Mouse (Mus musculus) layer of hippocampus, adult 9-11 months (tissue): ENCODE results near the gene Blcap.

ENCODE experiments used
- DNase-seq: peaks from one replicate; pipeline ENCODE4 v3.0.0; 2022

Gene Blcap

DNA sequence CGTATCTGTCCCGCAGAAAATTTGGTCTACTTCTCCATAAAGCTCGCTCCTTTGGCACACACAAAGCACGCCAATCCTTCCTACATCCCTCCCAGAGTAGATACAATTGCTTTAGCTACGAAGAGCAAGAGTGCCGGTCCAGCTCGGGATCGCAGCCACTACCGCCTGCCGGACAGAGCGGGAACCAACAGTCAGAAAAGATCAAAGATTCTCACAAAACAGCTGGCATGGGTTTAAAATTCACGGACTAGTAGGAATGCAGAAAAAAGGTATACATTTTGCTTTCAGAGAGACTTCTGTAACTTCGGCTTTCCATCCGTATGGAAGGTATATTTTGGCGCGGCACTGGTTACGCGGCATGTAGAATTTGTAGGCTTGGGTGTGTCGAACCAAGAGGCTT lies 11.6 kb downstream of the Blcap start:
- no peak for DNase-seq

DNA sequence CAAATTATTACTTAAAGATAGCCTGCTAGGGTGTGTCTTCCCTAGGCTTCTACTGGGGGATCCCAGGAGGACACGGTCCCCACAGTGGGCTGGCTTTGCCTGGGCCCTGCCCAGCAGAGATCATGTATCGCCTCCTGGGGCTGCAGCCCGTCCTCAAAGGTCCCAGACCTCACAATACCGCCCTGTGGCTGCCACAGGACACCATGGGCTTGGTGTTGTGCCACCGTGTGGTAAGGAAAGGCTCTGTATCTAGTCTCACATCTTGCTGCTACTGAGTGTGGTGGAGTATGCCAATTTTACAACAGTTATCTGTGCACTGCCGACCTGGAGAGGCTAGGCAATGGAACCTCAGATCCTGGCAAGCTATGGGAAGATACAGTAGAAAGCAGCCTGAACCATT lies 12.6 kb downstream of the Blcap start:
- DNase-seq, result no peak

DNA sequence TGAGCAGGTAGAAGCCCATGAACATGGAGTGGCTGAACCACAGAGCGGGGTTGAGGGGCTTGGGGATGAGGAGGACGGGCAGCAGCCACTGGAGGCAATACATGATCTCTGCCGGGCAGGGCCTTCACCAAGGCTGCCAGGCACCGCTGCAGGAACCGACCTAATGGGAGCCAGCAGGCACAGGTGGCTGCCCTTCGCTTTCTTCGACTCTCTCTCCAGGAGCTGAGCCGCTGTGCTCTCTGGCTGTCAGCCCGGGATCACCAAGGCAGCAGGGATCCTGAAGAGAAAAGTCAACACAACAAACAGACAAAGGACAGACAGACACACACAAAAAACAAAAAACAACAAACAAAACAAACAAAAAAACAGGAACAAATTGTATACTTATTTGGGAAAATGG lies 13.0 kb downstream of the Blcap start:
- DNase-seq, result no peak

DNA sequence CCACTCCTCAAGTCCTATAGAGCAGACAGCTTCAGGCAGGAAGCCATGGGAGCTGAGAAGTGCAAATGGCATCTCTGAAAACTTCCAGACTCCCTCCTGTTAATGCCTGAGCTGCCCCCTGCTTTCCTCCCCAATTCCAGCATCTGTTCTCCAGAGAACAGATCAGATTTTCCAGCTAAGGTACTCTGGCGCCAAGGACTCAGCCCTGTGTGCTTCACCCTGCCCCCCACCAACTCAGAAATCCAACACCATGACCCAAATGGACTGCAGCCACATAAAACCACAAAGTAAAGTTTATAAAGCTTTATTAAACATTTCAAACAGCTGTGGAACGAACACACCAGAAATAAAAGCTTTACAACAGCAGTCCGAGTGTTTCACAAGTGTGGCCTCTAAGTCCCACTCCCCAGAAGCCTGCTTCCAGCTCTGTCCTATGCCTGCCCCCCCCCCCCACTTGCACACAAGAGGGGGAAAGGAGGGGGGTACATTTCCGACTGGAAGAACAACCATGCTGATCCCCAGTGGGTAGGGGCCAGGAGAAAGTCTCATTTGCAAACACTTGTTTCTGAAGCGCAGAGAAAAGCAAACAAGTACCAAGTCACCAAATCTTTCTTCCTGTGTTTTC lies 14.9 kb downstream of the Blcap start:
- no peak for DNase-seq

DNA sequence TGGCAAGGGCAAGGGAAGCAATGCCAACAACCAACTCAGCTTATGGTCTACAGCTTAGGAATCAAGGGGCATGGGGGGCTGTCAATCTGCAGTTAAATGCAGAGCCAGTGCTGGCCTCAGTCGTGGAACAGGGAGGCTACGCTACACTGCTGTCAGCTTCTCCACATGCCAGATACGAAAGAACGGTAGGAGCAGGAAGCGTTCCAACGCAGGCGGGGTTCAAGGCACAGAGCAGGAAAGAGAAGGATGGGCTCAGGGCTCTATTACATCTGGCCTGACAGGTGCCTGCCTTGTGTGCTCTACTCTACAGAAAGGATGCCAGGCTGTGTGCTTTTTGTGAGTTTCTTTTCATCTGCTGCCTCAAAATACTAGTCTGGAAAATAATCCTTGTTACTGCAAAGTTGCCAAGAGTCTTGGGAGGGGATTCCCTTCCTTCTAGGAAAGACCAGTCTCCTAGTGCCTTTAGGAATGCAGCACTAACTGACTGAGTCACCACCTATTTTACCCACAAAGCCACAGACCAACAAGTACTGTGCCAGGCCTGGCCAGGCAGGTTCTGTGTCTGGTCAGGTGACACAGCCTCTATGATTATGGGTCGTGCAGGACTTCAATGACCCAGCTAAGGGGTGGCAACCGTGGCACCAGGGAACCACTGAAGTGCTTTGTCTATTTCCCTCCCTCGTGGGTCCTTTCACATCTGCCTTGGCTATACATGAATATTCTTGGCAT lies 18.8 kb downstream of the Blcap start:
- DNase-seq, result no peak

DNA sequence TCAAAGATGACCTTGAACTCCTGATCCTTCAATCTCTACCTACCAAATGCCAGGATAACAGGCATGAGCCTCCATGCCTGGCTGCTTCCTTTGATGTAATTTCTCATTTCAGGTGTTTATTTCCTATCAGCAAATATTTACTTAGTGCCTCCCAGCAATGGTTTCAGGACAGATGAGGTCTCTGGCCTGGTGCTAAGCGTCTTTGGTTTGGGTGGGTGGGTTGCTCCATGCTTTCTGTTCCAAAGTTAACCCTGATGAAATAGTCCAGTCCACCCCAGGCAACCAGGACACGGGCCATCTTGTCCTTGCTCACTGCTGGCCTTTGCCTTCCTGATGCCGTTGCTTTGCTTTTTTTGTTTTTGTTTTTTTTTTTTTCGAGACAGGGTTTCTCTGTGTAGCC lies 20.8 kb downstream of the Blcap start:
- DNase-seq, result no peak

DNA sequence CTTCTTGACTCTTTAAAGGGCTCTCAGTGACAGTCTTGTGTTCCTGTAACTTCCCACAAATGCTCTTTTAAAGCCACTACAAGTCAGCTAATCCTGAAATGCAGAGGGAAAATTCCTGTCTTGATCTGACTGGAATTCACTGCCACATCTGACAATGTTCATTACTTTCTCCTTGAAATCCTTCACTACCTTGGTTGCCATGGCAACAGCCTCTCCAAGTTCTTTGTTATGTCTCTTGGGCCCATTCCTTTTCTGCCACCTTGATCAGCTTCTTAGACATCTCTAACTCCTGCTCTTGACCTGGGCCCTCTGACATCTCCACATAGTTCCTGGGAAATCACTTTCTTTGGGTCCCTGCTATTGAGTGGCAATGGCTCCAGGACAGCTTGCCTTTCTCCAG lies 24.4 kb downstream of the Blcap start:
- no peak for DNase-seq

DNA sequence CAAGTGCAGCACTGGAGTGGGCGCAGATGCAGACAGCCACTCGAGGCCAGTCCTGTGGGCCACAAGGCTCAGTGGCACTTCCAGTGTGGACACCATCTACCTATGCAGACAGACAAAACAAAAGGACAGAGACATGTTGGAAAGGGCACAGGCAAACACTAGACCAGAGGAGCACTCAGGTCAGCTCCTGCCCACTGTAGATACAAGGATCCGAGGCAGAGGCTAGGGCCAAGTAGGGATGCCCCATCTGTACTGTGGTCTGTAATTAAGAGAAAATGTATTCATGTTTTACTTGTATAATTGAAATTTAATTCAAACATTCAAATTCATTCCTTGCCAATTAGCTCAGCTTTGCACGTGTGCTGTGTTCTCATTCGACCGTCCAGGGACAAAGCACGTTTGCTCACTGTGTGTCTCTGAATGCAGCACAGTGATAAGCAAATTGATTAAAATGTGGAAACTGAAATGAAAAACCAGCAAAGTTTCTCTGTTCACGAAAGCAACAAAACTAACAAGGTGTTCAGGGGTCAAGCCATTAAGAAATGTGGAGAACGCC lies 26.7 kb downstream of the Blcap start:
- no peak for DNase-seq

DNA sequence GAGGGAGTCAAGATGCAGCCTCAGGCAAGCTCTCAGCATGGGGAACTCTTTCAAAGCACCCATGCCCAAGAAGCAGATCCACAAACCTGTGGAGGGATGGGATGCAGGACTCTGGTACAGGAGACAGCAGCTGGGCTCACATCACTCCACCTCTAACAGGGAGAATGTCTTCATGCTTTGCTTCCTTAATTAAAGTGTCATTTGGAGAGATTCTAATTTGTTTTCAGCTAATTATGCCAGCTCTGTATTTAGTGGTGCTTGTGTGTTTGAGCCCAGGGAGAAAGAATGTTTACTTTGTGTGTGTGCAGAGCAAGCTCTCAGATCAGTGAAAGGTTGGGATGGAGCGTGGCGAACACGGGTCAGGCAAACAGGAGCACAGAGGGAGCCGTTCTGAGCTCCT lies 28.7 kb downstream of the Blcap start:
- no peak for DNase-seq

DNA sequence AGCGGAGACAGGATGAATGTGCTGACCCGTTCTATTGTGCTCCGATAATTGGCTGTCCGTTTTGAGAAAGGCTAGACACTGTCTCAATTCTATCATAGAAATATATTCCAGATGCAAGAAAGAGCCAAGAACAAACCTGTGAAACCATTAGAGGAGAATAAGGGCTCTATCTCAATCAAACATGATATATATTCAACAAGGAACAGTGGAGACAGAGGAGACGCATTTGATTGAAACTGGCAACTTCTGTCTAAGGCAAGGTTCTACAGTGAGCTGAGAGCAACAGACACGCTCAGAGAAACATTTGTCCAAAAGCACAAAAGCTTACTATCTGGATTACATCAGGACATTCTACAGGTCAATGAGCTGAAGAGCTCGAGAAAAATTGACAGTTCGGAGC lies 29.4 kb downstream of the Blcap start:
- DNase-seq, result no peak

DNA sequence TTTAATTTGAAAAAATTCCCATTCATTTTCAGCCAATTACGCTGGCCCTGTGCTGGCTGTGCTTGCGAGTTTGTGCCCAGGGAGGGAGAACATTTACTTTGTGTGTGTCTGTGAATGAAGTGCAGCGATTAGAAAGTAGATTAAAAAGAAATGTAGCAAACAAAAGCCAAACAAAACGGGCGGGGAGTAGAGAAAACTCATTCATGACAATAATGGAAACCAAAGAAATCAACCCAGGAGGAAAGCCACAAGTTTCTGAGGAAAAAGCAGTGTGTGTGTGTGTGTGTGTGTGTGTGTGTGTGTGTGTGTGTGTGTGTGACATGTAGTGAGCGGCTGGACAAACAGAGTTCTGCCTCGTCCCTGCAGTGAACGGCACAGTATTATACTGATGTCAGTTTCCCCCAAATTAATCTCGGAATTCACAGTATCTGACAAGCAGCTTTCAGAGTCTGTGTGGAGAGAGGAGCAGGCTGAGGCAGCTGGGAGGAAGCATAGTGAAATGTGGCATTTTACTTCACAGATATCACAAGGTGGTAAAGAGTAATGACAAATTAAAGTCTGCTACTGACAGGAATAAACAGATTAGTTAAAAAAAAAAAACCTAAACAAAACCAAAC lies 30.0 kb downstream of the Blcap start:
- DNase-seq, result no peak

DNA sequence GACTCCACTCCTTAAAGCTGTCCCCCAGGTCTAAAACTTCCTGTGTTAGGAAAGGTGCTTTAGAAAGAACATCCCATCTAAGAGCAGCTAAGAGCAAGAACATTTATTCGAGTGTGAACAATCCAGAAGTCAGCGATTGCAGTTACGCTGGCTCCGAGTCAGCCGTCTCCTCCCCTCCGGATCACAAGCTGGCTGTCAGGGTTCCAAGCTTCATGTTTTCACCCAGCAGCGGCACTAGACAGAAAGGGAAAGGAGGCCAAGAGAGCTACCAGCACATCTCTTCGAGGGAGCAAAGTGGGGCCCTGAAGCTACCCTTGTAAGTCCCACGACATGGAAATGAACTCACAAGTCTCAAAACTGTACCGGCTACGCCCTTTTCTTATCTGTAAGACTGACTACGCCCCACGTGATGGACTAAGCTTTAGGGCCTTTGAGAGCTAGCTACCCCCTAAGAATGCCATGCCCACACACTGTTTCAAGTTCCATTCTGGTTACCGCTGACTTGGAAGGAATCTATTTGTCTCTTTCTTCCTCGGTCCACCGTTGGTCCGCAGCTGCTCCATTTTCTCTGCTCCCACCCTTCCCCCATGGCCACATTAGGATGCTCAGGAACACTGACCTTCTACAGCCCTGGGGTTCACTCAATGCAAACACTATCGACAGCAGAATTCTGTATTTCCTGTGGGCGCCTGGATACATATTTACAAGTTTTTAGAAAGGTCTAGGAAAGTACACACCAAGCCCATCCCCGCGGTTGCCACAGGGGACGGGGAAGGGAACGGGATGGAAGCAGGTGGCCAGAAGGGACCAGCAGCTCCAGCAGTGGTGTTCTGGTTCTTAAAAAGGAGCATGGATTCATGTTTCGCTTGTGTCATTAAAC lies 30.8 kb downstream of the Blcap start:
- peak; percentile 61 for DNase-seq

DNA sequence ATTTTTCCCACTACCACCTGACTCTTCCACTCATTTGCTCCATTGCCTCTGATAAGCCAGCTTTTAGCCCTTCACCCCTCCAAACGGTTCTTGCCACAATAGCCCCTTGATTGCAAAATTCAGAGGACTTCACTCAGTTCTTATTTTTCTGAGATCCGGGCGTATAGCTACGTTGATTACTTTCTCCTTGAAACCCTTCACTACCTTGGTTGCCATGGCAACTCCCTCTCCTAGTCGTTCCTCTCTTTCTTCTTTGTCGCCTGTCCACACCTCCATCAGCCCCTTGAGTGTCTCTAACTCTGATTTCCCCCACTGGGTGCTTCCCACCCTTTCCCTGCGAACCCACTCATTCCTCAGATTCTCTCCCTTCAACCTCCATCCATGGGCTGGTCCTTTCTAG lies 34.0 kb downstream of the Blcap start:
- DNase-seq, result no peak

DNA sequence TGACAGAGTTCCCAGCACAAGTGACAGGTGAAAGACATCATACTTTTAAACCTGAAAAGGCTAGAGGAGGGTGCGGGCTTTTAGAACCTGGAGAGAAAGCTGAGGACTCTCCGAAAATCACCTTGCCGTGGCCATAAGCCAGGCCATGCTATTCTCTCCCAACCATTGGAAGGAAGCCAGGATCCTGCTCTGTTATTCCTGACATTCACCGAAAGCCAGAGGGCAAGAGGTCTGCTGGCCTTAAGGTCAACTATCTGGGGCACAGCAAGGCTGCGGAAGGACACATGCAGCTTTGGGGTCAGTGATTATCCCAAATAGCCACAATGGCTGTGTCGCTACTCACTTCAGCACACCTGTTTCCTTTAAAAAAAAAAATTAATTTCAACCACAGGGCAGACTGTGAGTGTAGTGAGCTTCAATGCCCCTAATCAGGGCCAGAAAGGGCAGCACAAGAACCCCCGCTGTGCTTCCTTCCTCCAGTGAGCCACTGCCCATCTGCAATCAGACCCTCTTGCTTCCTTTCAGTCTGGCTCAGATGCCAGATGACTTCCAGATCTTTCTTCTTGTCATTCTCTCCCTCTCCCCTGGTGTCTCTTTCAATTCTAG lies 34.5 kb downstream of the Blcap start:
- no peak for DNase-seq

DNA sequence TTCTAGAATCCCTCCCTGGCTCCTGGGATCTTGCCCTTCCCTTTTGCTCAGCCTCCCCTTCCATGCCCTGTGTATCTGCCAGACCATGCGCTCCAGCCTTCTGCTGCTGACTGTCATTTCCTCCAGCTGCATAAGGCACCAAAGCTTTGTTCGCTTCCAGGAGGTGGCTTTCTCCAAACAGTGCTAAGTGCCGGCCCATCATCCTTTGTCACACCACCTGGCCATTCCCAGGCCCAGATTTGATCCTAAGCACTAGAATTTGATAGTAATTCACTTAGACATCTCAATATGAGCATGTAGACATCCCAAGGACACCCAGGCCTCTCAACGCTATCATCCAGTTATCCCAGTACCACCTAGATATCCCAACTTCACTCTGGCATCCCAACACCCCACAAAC lies 36.9 kb downstream of the Blcap start:
- DNase-seq, result no peak

DNA sequence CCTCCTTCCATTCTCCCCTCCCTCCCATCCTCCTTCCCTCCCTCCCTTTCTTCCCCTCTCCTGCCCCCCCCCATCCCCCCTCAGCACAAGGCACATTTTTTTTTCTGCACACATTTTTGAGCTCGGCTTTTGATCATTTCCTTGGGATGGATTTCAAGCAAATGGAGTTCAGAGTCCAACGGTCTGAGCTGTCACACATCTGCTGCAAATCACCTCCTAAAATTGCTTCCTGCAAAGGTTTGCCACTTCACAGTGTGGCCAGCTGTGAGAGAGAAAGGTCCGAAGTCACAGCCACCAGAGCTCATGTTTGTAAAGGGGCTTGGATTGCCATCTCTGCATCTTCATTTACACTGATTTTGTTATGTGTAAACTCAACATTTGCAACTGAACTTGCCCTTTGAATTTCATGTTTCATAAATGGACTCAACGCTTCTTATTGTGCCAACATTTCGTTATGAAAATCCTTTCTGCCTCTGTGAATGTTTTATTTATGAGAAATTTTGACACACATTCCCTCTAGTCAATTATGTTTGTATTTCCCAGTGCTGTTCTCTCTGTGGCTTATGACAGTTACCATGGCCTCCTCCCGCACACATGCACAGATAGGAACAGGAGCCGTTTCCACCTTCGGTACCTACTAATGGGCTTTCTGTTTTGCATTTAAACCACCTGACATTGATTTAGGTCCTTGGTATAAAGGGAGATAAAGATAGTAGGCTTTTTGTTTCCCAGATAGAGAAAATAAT lies 39.2 kb downstream of the Blcap start:
- DNase-seq, result no peak

DNA sequence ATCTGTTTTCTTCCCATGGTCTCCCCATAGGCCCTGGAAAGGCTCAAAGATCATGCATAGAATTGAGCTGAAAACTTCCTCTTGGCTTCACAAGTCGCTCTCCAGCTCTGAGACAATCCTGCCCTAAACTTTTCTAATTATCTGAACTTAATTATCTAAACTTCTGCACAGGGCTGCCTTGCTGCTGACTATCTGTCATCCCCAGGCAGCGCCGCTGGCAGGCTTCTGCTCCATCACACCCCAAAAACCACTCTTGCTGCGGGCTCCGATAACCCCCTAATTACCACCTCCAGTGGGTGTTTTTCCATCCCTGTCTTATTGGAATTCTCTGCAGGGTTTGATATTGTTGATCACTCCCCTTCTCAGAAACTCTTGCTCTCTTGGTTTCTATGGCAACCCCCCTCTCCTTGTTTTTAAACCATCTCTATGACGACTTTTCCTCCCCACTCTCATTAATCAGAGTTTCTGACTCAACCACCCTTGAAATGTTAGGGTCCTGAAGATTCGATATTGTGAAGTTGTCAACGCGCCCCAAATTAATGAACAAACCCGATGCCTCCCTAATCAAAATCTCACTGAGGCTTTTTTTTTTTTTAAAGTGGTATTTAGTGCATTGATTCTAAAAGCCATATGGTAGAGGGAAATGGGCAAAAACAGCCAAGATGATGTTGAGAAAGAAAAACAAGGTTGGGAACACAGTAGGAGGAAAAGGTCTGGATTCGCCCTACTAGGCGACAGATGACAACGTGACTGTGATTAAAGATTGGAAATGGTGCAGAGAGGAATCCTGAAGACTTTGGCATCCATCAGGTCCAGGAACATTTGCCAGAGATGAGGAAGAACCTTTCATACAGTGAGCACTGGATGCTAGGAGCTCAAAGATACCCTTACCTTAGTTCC lies 40.8 kb downstream of the Blcap start:
- DNase-seq, result peak; percentile 36

DNA sequence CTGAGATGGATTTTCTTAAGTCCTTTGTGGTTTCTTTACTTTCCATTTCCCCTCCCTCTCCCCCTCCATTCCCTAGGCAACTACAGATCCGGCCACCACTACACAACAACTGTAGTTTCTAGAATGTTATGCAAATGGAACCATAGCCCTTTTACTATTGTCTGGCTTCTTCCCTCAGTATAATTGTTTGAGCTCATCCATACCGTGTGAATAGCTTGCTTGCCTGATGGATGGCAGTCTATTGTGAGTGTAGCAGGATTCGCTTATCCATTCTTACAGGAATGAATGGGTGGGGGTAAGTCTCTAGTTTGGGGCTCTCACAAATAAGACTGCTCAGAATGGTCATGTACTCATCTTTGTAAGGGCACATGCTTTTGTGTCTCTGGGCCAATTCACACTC lies 48.5 kb downstream of the Blcap start:
- DNase-seq, result no peak

DNA sequence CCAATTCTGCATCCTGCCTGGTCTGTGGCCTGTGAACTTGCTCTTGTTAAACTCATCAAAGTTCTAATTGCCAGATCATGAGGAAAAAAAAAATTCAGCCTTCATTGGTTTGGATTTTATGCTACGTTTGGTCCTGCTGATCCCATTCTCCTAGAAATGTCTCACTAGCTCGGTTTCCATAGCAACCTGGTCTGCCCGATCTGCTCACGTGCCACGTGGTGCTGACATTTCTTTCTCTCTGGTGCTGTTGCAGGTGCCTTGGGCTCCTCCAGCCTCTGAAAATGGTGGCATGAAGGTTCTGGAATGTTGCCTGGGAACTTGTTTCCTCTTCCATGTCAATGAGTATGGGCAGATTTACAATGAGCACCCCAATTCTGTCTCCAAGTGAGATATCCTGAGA lies 50.6 kb downstream of the Blcap start:
- peak; percentile 77 for DNase-seq

DNA sequence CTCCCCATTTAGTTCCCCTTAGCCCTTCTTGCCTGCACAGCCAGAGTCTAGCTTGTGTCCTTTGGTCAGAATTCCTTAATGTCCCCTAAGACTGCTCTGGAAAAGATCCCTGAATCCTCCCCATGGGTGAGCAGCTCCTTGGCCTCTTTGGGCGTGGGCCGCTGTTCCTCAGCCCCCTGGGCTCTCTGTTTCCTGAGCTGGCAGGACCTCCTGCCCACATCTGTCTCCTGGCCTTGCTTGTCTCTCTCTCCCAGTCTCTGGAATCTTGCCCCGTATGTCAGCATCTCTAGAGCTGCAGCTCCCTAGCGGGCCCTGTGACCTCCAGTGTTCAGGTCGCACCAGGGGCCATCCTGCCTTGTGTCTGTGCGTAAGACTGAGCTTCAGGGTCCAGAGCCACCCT lies 51.6 kb downstream of the Blcap start:
- DNase-seq, result no peak

DNA sequence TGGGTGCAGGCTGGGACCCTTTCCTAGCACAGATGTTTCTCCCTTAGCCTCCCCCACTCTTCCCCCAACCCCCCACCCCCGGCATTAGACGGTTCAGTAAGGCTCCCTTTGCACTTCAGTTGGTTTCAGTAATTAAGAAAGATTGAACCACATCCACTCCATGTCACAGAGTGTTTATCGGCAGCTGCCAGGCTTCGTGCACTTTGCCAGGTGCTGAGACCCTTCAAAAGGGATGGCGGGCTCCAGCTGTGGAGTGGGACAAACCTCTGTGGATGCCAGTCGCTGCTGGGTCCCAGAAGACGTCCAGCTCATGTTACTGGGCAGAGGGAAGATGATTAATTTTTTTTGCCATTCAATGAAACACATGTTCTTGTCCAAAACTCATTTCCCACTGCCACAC lies 52.6 kb downstream of the Blcap start:
- DNase-seq, result no peak
